Mouse (Mus musculus): Measurements from ENCODE around the gene Col9a3. TPM values are rescaled to one million over a fixed set of nuclear protein-coding genes. Genes with fewer than 3 reads are reported as not detected.

The Col9a3 gene
- polyA plus RNA-seq, 1 experiment from 2014 or later, result 23.1 TPM

DNA sequence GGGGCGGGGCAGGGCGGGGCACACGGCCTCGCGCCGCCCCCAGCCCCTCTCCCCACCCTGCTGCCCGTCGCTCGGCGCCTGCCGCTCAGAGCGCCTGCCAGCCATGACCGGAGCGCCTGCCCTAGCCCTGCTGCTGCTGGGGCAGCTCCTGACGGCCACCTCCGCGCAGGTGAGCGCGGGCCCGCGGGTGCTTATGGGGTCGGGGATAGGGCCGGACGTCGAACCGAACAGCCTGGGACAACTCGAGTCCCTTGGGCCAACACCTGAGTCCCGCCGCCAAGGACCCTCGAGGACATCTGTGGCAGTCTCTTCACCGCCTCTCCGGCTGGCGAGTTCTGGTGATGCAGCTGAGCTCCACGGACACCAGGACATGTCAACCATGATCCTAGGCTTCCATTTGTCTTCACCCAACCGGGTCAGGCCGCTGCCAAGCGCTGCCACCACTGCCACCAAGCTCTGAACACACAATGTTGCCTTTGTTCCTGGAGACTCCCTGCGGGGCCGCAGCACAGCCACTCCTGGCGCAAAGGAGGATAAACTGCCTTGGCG lies 641 bp downstream of the Col9a3 start:
- Histone ChIP-seq H3K36me3 (ENCODE audit: control insufficient read depth, insufficient read depth, low read length) (peaks cover 4% of the 10 kb centered on the region; the same call in 1 of the 2 replicates), H3K27me3 (ENCODE audit: control insufficient read depth, insufficient read depth, low read length) (peaks cover 13% of the 10 kb centered on the region), H3K4me1 (ENCODE audit: control insufficient read depth, insufficient read depth, low read length) (peaks cover 8% of the 10 kb centered on the region; the same call in 1 of the 2 replicates), H3K4me2 (ENCODE audit: low read depth) (peak overlapping the region; percentile 57), H3K4me3 (ENCODE audit: low read depth, low read length) (peak overlapping the region; percentile 29), H3K9ac (ENCODE audit: low read length) (peak overlapping the region; percentile 45), H3K27ac (ENCODE audit: low read depth, low read length) (0 out of 2 replicates have a peak overlapping the region, but pooled peaks have one; percentile 4), H3K9me3 (ENCODE audit: control insufficient read depth, low read length) (no peaks in the 10 kb centered on the region)
- peak; percentile 21; the same call in 1 of the 2 replicates for ATAC-seq (ENCODE audit: insufficient read depth, low FRiP score, low TSS enrichment)
- 1% methylated on average over 33 of the region's 41 CpGs for WGBS
- peak; percentile 62 for DNase-seq (ENCODE audit: low spot score)

DNA sequence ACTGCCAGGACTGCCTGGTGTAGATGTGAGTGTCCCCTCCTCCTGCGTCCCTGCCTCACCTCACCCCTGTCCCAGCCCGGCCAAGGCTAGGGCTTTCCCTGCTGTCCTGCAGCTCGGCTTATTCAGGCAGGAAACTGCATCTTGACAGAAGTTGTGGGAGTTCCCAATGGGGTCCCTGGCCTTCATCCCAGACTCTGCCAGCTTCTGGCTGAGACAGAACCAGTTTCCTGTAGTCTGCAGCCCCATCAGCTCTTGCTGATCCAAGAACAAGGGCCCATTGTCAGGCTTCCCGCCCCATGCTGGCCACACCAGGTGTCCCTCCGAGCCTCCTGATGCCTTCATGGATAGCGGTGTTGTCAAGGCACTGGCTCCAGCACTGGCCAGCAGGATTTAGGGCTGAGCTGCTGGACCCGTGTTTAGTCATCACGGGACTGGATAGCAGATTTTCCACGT lies 3.0 kb downstream of the Col9a3 start:
- Histone ChIP-seq H3K9me3 (ENCODE audit: control insufficient read depth, low read length) (no peaks in the 10 kb centered on the region), H3K4me2 (ENCODE audit: low read depth) (no peak overlapping the region), H3K9ac (ENCODE audit: low read length) (no peak overlapping the region; the same call in 1 of the 2 replicates), H3K4me1 (ENCODE audit: control insufficient read depth, insufficient read depth, low read length) (peaks cover 8% of the 10 kb centered on the region; the same call in 1 of the 2 replicates), H3K4me3 (ENCODE audit: low read depth, low read length) (no peak overlapping the region), H3K27me3 (ENCODE audit: control insufficient read depth, insufficient read depth, low read length) (peaks cover 13% of the 10 kb centered on the region), H3K27ac (ENCODE audit: low read depth, low read length) (no peak overlapping the region), H3K36me3 (ENCODE audit: control insufficient read depth, insufficient read depth, low read length) (no peaks in the 10 kb centered on the region)
- whole genome bisulfite sequencing, result 27% methylated on average over 9 of the region's 9 CpGs
- ATAC-seq (ENCODE audit: insufficient read depth, low FRiP score, low TSS enrichment) (no peak), DNase-seq (ENCODE audit: low spot score) (no peak)

DNA sequence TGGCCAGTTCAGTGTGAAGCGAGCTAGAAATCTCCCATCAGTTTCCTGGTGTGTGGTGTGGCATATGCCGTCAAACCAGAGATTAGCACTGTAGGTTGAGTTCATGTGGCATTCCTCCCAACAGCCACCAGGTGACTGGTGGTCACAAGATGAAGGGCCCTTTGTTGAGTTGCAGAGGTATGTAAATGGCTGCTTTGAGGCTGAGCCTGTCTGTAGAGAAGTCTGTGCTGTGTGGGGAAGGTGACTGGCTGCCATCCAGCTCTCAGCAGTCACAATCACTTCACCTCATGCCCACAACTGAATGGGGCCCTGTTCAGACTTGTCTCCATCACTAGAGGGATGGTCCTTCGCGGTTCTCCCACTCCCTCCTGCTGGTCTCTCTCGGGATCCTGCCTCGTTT lies 7.2 kb downstream of the Col9a3 start:
- Histone ChIP-seq H3K4me2 (ENCODE audit: low read depth) (no peak overlapping the region), H3K36me3 (ENCODE audit: control insufficient read depth, insufficient read depth, low read length) (no peaks in the 10 kb centered on the region), H3K9ac (ENCODE audit: low read length) (no peak overlapping the region), H3K4me1 (ENCODE audit: control insufficient read depth, insufficient read depth, low read length) (0 out of 2 replicates have a peak, but pooled peaks cover 3% of the 10 kb centered on the region), H3K27ac (ENCODE audit: low read depth, low read length) (no peak overlapping the region), H3K27me3 (ENCODE audit: control insufficient read depth, insufficient read depth, low read length) (no peaks in the 10 kb centered on the region), H3K4me3 (ENCODE audit: low read depth, low read length) (no peak overlapping the region), H3K9me3 (ENCODE audit: control insufficient read depth, low read length) (no peaks in the 10 kb centered on the region)
- no peak for DNase-seq (ENCODE audit: low spot score)
- ATAC-seq (ENCODE audit: insufficient read depth, low FRiP score, low TSS enrichment), result no peak
- WGBS, result 52% methylated on average over 6 of the region's 6 CpGs

DNA sequence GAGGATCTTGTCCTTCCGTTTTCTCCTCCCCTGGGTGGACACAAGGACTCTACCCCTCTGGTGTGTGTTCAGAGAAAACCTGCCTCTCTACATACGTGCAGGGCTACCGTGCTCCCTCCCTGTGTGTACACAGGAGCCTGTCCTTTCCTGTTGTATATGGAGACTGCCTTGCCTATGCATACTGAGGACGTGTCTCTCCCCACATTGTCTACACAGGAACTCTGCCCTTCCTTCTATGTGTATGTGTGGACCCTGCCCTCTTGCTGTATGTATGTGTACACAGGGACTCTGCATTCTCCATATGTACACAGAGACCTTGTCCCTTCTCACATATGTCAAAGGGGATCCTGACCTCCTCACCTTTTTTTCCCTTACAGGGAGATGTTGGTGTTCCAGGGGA lies 12.7 kb downstream of the Col9a3 start:
- DNase-seq (ENCODE audit: low spot score), result no peak
- no peaks in the 10 kb centered on the region for H3K36me3 ChIP-seq (ENCODE audit: control insufficient read depth, insufficient read depth, low read length)
- H3K27ac ChIP-seq (ENCODE audit: low read depth, low read length), result no peak overlapping the region

DNA sequence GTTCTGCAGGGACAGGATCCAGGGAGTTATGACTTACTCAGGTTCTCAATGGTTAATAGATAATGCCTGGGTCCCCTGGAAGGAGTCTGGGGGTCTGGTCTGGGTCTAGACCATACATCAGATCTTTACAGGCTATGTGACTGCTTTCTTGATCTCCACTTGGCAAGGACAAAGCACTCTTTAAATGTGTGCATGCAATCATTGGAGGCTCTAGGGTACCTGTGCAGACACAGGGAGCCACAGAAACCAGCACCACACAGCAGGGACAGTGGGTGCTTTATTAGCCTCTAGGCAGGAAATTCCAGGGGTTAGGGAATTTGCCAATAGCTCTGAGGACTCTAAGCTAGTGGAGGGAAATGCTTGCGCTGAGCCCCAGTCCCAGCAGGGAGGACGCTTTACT lies 14.3 kb downstream of the Col9a3 start:
- H3K9me3 ChIP-seq (ENCODE audit: control insufficient read depth, low read length), result no peaks in the 10 kb centered on the region
- H3K27ac ChIP-seq (ENCODE audit: low read depth, low read length), result no peak overlapping the region
- H3K36me3 ChIP-seq (ENCODE audit: control insufficient read depth, insufficient read depth, low read length), result no peaks in the 10 kb centered on the region
- no peak overlapping the region for H3K4me2 ChIP-seq (ENCODE audit: low read depth)
- H3K27me3 ChIP-seq (ENCODE audit: control insufficient read depth, insufficient read depth, low read length), result no peaks in the 10 kb centered on the region
- H3K4me3 ChIP-seq (ENCODE audit: low read depth, low read length), result no peak overlapping the region
- WGBS, result 65% methylated on average over 2 of the region's 2 CpGs
- ATAC-seq (ENCODE audit: insufficient read depth, low FRiP score, low TSS enrichment) (no peak), DNase-seq (ENCODE audit: low spot score) (no peak)
- H3K9ac ChIP-seq (ENCODE audit: low read length), result no peak overlapping the region
- H3K4me1 ChIP-seq (ENCODE audit: control insufficient read depth, insufficient read depth, low read length), result no peaks in the 10 kb centered on the region

More for the DNA sequence above, 12.7 kb downstream of the Col9a3 start:
- H3K9me3 ChIP-seq (ENCODE audit: control insufficient read depth, low read length), result no peaks in the 10 kb centered on the region
- ATAC-seq (ENCODE audit: insufficient read depth, low FRiP score, low TSS enrichment), result no peak
- H3K4me3 ChIP-seq (ENCODE audit: low read depth, low read length), result no peak overlapping the region
- H3K4me2 ChIP-seq (ENCODE audit: low read depth), result no peak overlapping the region
- no peaks in the 10 kb centered on the region for H3K27me3 ChIP-seq (ENCODE audit: control insufficient read depth, insufficient read depth, low read length)
- no peaks in the 10 kb centered on the region for H3K4me1 ChIP-seq (ENCODE audit: control insufficient read depth, insufficient read depth, low read length)
- WGBS, result 81% methylated on average over 4 of the region's 4 CpGs
- no peak overlapping the region for H3K9ac ChIP-seq (ENCODE audit: low read length)

DNA sequence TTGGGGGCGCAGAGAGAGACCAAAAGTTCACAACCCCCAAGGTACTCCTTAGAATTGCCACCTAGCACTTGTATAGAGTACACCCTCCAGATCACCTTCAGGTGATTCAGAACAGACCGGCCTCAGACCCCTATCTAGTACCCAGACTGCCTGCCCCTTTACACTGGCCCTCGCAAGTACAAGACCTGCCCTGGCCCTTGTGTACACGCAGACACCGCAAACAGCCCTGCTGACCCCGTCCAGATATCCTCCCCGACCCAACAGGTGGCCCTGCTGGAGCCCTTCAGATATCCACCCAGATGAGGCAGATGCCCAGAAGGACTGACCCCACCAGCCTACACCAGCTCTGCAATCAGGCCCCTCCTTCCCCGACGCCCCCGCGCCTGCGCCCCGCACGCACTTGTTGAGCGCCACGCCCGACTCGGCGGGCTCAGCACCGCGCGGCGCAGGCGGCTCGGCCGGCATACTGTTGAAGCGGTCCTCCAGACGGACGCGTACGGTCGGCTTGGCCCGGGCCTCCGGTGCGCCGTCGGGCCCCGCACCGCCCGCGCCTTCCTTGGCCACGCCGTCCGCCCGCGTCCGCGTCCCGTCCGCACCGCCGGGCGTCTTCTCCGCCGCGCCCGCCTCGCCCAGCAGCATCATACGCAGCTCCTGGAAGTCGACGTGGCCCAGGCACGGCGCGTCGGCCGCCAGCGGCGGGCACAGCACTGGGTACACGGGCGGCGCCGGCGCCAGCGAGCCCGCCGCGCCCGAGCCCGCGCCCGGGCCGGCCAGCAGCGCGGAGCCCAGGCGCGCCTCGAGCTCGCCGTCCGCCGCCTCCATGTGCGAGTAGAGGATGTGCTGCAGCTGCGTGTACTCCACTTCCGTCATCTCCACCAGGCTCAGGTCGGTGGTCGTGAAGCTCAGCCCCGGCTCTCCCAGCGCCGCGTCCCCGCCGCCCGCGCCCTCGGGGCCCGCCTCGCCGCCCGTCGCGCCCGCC lies 44.3 kb downstream of the Col9a3 start:
- Histone ChIP-seq H3K27me3 (ENCODE audit: control insufficient read depth, insufficient read depth, low read length) (peaks cover 28% of the 10 kb centered on the region), H3K4me1 (ENCODE audit: control insufficient read depth, insufficient read depth, low read length) (no peaks in the 10 kb centered on the region), H3K36me3 (ENCODE audit: control insufficient read depth, insufficient read depth, low read length) (no peaks in the 10 kb centered on the region), H3K9me3 (ENCODE audit: control insufficient read depth, low read length) (peaks cover 7% of the 10 kb centered on the region), H3K9ac (ENCODE audit: low read length) (no peak overlapping the region; the same call in 1 of the 2 replicates), H3K4me3 (ENCODE audit: low read depth, low read length) (peak overlapping the region; percentile 27), H3K4me2 (ENCODE audit: low read depth) (peak overlapping the region; percentile 38), H3K27ac (ENCODE audit: low read depth, low read length) (no peak overlapping the region)
- DNase-seq (ENCODE audit: low spot score) (no peak), ATAC-seq (ENCODE audit: insufficient read depth, low FRiP score, low TSS enrichment) (no peak; the same call in 1 of the 2 replicates)
- 2% methylated on average over 81 of the region's 112 CpGs for WGBS

DNA sequence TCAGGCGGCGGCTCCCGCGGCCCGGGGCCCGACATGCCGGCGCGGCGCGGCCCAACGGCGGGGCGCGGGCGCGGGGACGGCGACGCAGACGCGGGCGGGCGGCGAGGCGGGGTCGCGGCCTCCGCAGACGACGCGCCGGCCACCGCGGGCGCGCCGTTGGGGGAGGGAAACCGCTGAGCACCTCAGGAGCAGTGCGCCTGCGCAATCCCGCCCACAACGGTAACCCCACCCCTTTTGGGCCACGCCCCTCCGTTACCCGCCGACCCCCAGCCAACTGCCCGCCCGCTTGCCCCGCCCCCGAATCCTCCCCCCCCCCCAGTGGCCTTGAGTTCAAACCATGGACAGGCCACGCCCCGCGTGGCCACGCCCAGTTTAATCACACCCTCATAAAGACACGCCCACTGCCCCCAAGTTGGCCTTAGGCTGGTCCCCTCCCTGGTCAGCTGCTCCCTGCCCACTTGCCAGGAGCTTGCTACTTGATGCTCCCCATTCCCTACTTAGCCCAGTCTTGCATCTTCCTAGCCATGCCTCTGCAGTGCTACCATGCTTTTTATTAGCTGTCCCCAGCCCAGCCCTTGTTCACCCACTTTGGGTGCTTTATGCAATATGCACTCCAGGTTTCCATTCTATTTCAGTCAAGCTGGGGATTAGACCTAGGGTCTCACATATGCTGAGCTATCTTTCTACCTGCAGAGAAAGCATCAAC lies 45.1 kb downstream of the Col9a3 start, which contains the start of gene Tcfl5:
Tcfl5 (minus strand) TSS at position 154 of the 706 bp plus-strand sequence.
- H3K36me3 ChIP-seq (ENCODE audit: control insufficient read depth, insufficient read depth, low read length), result no peaks in the 10 kb centered on the region
- WGBS, result 3% methylated on average over 33 of the region's 56 CpGs
- H3K4me3 ChIP-seq (ENCODE audit: low read depth, low read length), result peak within 1 kb of the TSS; percentile 27
- no peak within 1 kb of the TSS; the same call in 1 of the 2 replicates for H3K9ac ChIP-seq (ENCODE audit: low read length)
- peak within 1 kb of the TSS; percentile 38 for H3K4me2 ChIP-seq (ENCODE audit: low read depth)
- ATAC-seq (ENCODE audit: insufficient read depth, low FRiP score, low TSS enrichment) (no peak), DNase-seq (ENCODE audit: low spot score) (no peak)
- H3K9me3 ChIP-seq (ENCODE audit: control insufficient read depth, low read length), result peaks cover 7% of the 10 kb centered on the region
- no peak within 1 kb of the TSS for H3K27ac ChIP-seq (ENCODE audit: low read depth, low read length)
- H3K4me1 ChIP-seq (ENCODE audit: control insufficient read depth, insufficient read depth, low read length), result no peaks in the 10 kb centered on the region
- peaks cover 28% of the 10 kb centered on the region for H3K27me3 ChIP-seq (ENCODE audit: control insufficient read depth, insufficient read depth, low read length)

DNA sequence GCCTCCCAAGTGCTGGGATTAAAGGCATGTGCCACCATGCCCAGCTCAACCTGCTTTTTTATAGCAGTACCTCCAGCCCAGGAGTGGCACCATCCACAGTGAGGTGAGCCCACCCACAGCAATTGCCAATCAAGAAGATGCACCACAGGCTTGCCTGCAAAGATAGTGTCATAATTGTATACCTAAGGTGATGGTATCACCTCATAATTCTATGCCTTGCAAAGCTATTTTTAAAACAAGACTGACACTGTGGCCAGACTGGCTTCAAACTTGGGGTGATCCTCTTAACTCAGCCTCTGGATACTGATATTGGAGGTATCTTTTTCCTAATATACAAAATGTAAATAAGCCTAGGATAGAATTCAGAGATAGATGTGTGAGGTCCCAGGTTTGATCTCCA lies 46.0 kb downstream of the Col9a3 start:
- DNase-seq (ENCODE audit: low spot score) (no peak), ATAC-seq (ENCODE audit: insufficient read depth, low FRiP score, low TSS enrichment) (no peak)
- Histone ChIP-seq H3K9me3 (ENCODE audit: control insufficient read depth, low read length) (peaks cover 7% of the 10 kb centered on the region), H3K9ac (ENCODE audit: low read length) (no peak overlapping the region), H3K4me1 (ENCODE audit: control insufficient read depth, insufficient read depth, low read length) (no peaks in the 10 kb centered on the region), H3K27ac (ENCODE audit: low read depth, low read length) (no peak overlapping the region), H3K27me3 (ENCODE audit: control insufficient read depth, insufficient read depth, low read length) (peaks cover 28% of the 10 kb centered on the region), H3K4me3 (ENCODE audit: low read depth, low read length) (no peak overlapping the region), H3K36me3 (ENCODE audit: control insufficient read depth, insufficient read depth, low read length) (no peaks in the 10 kb centered on the region), H3K4me2 (ENCODE audit: low read depth) (no peak overlapping the region)
